Mouse (Mus musculus) liver, embryonic 16.5 days (tissue): ENCODE measurements at regions not wholly inside any gene's neighbourhood (a gene's known extent, or its start where the extent isn't known, plus 50 kb on each side); places are given as distances from the start of the nearest gene placed in this dataset.

Experiments
- ATAC-seq: fragments of 200-750 bp; cut with Nextera tagmentation; 2 replicates; pipeline ENCODE4 v1.8.0; 2017; ENCODE audit warnings: low read depth, mild to moderate bottlenecking, moderate number of reproducible peaks, moderate library complexity
- H3K27ac ChIP-seq: fragments of 300-500 bp; sonication (generic); 2 replicates; pipeline ENCODE4 v1.5.1; 2014; ENCODE audit warnings: mild to moderate bottlenecking, low read length
- H3K27me3 ChIP-seq: fragments of 300-500 bp; sonication (generic); 2 replicates; pipeline ENCODE4 v1.6.1; 2014; ENCODE audit warnings: low read depth, low read length, mixed read lengths; ENCODE audit not compliant: control insufficient read depth, insufficient read depth
- H3K36me3 ChIP-seq: fragments of 300-500 bp; sonication (generic); 2 replicates; pipeline ENCODE4 v1.6.1; 2014; ENCODE audit warnings: mild to moderate bottlenecking; ENCODE audit not compliant: control insufficient read depth, insufficient read depth
- H3K4me1 ChIP-seq: fragments of 300-500 bp; sonication (generic); 2 replicates; pipeline ENCODE4 v1.6.1; 2014; ENCODE audit warnings: low read depth, low read length, mixed read lengths; ENCODE audit not compliant: control insufficient read depth
- H3K4me2 ChIP-seq: fragments of 300-500 bp; sonication (generic); 2 replicates; pipeline ENCODE4 v1.6.1; 2014; ENCODE audit warnings: low read depth, low read length, mixed read lengths
- H3K4me3 ChIP-seq: fragments of 300-500 bp; sonication (generic); 2 replicates; pipeline ENCODE4 v1.5.1; 2014; ENCODE audit warnings: low read depth, mild to moderate bottlenecking, low read length
- H3K9ac ChIP-seq: fragments of 300-500 bp; sonication (generic); 2 replicates; pipeline ENCODE4 v1.6.1; 2014; ENCODE audit warnings: low read depth, low read length
- H3K9me3 ChIP-seq: fragments of 300-500 bp; sonication (generic); replicated peaks from 2 replicates; pipeline ENCODE4 v1.6.1; 2016; ENCODE audit warnings: low read length; ENCODE audit not compliant: control insufficient read depth
- WGBS: fragments of 180-500 bp; shearing (Covaris S2); extraction: QIAGEN DNeasy Blood & Tissue Kit; methylation state at CpG from one replicate; pipeline ENCODE4 v1.1.7; 2014; ENCODE audit not compliant: insufficient replicate concordance; 5-methylcytosine and 5-hydroxymethylcytosine counted together

DNA sequence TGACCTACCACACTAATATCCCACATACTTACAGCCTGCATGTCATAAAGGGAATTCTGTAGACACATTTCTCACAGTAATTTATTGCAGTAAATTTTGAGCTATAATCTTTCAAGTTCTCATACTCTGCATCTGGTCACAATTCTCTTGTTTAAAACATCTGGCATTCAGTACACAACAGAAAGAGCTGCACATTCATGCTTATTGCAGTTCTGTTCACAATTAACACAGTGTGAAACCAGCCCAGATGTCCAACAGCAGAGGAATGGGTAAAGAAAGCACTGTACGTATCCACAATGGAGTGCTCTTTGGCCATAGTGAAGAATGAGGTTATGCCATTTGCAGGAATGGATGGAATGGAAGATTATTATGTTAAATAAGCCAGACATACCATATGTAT lies 72.5 kb upstream of the S1pr1 start:
- no peaks in the 10 kb centered on the region for H3K9me3 ChIP-seq
- no peak overlapping the region for H3K4me2 ChIP-seq
- no peaks in the 10 kb centered on the region for H3K4me1 ChIP-seq
- ATAC-seq: no peak
- H3K36me3 ChIP-seq: no peaks in the 10 kb centered on the region
- H3K9ac ChIP-seq: no peak overlapping the region
- H3K27ac ChIP-seq: no peak overlapping the region
- H3K27me3 ChIP-seq: no peaks in the 10 kb centered on the region
- WGBS: 74% methylated on average over 1 of the region's 1 CpGs
- no peak overlapping the region for H3K4me3 ChIP-seq

DNA sequence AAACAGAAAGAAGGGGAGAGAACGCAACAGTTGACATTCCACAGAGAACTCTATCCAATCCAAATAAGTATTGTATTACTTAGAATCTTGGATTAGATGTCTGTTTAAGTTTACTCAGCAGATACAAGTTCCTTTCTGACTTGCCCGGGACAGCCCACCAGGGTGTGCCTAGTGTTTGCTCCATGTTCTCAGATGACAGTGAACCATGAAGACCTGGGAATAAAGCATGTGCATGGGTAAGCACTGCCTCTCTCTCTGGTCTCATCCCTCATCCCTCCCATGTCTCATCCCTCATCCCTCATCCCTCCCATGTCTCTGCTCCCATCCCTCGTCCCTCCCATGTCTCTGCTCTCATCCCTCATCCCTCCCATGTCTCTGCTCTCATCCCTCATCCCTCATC lies 73.7 kb upstream of the S1pr1 start:
- WGBS: 56% methylated on average over 3 of the region's 3 CpGs
- ATAC-seq: no peak

DNA sequence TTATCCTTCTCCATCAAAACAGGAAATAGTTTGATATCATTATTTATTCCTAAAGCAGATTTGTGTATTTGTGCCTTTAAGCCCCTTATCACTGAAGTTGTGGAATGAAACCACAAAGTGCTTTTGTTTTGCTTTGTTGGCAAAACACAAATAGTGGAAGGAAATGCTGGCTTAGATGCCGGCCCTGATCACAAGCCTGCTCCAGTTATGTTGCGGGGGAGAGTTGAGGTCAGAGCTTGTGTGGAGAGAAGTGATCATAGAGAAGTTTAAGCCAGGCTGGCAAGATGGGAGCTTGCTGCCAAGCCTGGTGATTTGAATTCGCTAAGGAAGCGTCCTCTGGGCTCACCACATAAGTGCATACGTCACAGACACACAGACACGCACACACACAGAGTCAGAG lies 74.2 kb upstream of the S1pr1 start:
- ATAC-seq: no peak
- Histone ChIP-seq H3K4me2 (no peak overlapping the region), H3K4me3 (no peak overlapping the region), H3K9ac (no peak overlapping the region), H3K4me1 (peaks cover 6% of the 10 kb centered on the region), H3K9me3 (no peaks in the 10 kb centered on the region), H3K27ac (no peak overlapping the region), H3K27me3 (no peaks in the 10 kb centered on the region), H3K36me3 (no peaks in the 10 kb centered on the region)
- 45% methylated on average over 6 of the region's 6 CpGs for WGBS

More for the DNA sequence above, 73.7 kb upstream of the S1pr1 start:
- H3K36me3 ChIP-seq: no peaks in the 10 kb centered on the region
- no peak overlapping the region for H3K9ac ChIP-seq
- H3K4me2 ChIP-seq: no peak overlapping the region
- H3K4me3 ChIP-seq: no peak overlapping the region
- no peaks in the 10 kb centered on the region for H3K9me3 ChIP-seq
- peaks cover 3% of the 10 kb centered on the region for H3K4me1 ChIP-seq
- H3K27ac ChIP-seq: no peak overlapping the region
- H3K27me3 ChIP-seq: no peaks in the 10 kb centered on the region

DNA sequence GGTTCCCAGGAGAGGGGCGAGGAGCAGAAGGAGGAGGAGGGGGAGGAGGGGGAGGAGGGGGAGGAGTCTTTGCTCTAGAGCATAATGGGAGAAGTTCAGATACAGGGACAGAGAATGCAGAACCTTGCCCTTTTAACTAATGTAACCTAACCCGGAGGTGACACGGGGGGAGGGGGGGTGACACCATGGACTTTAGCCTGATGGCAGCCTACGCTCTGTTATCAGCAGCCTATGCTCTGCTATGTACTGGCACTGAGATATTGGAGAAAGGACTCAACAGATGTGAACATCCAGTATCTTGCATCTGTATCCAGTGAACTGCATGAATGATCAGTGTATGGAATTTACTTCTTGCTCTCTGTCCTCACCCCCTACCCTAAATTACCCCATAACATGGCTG lies 77.7 kb upstream of the S1pr1 start:
- H3K4me1 ChIP-seq: peaks cover 6% of the 10 kb centered on the region
- H3K9ac ChIP-seq: no peak overlapping the region
- H3K27me3 ChIP-seq: no peaks in the 10 kb centered on the region
- ATAC-seq: peak; percentile 85
- H3K4me2 ChIP-seq: peak overlapping the region; percentile 17; the same call in 1 of the 2 replicates
- H3K4me3 ChIP-seq: no peak overlapping the region
- 12% methylated on average over 4 of the region's 4 CpGs for WGBS
- no peaks in the 10 kb centered on the region for H3K36me3 ChIP-seq
- H3K9me3 ChIP-seq: no peaks in the 10 kb centered on the region
- peak overlapping the region; percentile 74 for H3K27ac ChIP-seq

DNA sequence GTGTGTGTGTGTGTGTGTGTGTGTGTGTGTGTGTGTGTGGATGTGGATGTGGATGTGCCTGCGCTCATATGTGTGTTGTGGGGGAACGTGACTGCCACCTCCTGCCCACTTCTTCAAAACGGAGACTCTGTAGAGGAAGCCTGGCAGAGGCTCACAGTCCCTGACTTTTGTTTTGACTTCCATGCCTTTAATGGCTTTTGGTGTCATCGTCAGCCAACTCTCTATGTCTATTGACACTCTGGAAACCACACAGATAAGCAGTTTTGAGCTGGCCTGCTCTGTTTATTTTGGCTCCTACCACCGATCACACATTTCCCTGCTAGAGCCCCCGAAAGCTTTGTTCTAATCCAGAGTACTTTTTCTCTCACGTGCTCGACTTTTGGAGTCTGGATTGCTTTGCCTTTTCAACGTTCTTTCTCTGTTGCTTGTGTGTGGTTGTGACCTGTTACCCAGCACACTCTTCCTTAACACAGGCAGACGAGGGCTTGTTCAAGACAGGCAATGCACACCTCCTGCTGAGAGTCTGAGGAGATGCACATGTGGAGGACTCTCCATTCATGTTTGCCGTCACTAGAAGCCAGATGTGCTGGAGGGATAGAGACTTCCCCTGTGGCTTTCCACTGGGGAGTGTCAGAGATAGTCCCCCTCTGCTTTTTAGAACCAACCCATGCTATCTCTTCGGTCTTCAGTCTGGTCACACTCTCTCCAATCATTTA lies 78.6 kb upstream of the S1pr1 start:
- Histone ChIP-seq H3K27ac (peak overlapping the region; percentile 37), H3K9ac (no peak overlapping the region), H3K9me3 (no peaks in the 10 kb centered on the region), H3K36me3 (no peaks in the 10 kb centered on the region), H3K4me1 (peaks cover 6% of the 10 kb centered on the region), H3K4me2 (peak overlapping the region; percentile 41), H3K27me3 (no peaks in the 10 kb centered on the region), H3K4me3 (0 out of 2 replicates have a peak overlapping the region, but pooled peaks have one; percentile 3)
- WGBS: 5% methylated on average over 12 of the region's 12 CpGs
- ATAC-seq: peak; percentile 80

- Histone ChIP-seq H3K9me3 (no peaks in the 10 kb centered on the region), H3K27me3 (no peaks in the 10 kb centered on the region), H3K36me3 (no peaks in the 10 kb centered on the region), H3K4me1 (peaks cover 11% of the 10 kb centered on the region), H3K4me3 (no peak overlapping the region), H3K4me2 (no peak overlapping the region), H3K9ac (no peak overlapping the region), H3K27ac (no peak overlapping the region)
- no peak for ATAC-seq
- WGBS: 51% methylated on average over 10 of the region's 10 CpGs
Measured at GRCm38 (mm10) chr3:115799326-115799725, 84.5 kb upstream of the S1pr1 start.

- Histone ChIP-seq H3K4me3 (no peak overlapping the region), H3K4me2 (no peak overlapping the region), H3K36me3 (no peaks in the 10 kb centered on the region), H3K9ac (no peak overlapping the region), H3K27me3 (no peaks in the 10 kb centered on the region), H3K9me3 (no peaks in the 10 kb centered on the region), H3K27ac (no peak overlapping the region), H3K4me1 (peaks cover 11% of the 10 kb centered on the region)
- 48% methylated on average over 2 of the region's 2 CpGs for WGBS
- no peak for ATAC-seq
Measured at GRCm38 (mm10) chr3:115799981-115800380, 85.1 kb upstream of the S1pr1 start.

DNA sequence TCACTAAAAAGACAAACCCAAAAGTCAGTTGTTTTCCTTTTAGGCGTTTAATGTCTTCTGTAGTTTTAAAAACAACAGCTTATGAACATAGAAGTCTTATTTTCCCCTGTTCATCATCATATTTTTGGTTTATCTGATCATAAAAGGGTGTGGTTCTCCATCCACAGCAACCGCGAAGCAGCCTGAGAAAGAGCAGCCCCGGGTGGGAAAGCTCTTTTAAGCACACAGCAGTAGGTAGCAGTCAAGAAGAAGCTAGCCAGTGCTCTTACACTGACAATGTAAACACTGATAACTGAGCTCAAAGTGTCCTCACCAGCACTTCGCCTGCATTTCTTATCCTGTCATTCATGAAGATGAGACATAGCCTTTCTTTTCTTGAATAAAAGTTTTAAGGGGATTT lies 86.0 kb upstream of the S1pr1 start:
- Histone ChIP-seq H3K4me3 (no peak overlapping the region), H3K4me1 (peaks cover 11% of the 10 kb centered on the region), H3K36me3 (no peaks in the 10 kb centered on the region), H3K9ac (no peak overlapping the region), H3K9me3 (no peaks in the 10 kb centered on the region), H3K27ac (no peak overlapping the region), H3K27me3 (no peaks in the 10 kb centered on the region), H3K4me2 (no peak overlapping the region)
- no peak for ATAC-seq
- 15% methylated on average over 5 of the region's 5 CpGs for WGBS

- WGBS: 34% methylated on average over 5 of the region's 5 CpGs
- H3K9me3 ChIP-seq: no peaks in the 10 kb centered on the region
- H3K27ac ChIP-seq: no peak overlapping the region
- no peak overlapping the region for H3K9ac ChIP-seq
- H3K4me3 ChIP-seq: no peak overlapping the region
- no peaks in the 10 kb centered on the region for H3K36me3 ChIP-seq
- ATAC-seq: peak; percentile 59
- peaks cover 11% of the 10 kb centered on the region for H3K4me1 ChIP-seq
- H3K4me2 ChIP-seq: no peak overlapping the region
- no peaks in the 10 kb centered on the region for H3K27me3 ChIP-seq
Measured at GRCm38 (mm10) chr3:115801581-115802200, 85.9 kb upstream of the Dph5 start.
